Mouse (Mus musculus) limb, embryonic 11.5 days (tissue): Measurements from ENCODE around the gene Serp2. TPM values are rescaled to one million over a fixed set of nuclear protein-coding genes. Genes with fewer than 3 reads are reported as not detected.

Experiments
- ATAC-seq: fragments of 200-750 bp; cut with Nextera tagmentation; 2 replicates; pipeline ENCODE4 v1.8.0; 2017; ENCODE audit warnings: low read depth; ENCODE audit not compliant: insufficient number of reproducible peaks, low FRiP score, low TSS enrichment
- DNase-seq: peaks from one replicate; pipeline ENCODE4 v3.0.0-alpha.2; 2015; ENCODE audit warnings: low spot score
- H3K27ac ChIP-seq: fragments of 300-500 bp; sonication (generic); replicated peaks from 2 replicates; pipeline ENCODE4 v1.5.1; 2014; ENCODE audit warnings: low read depth, mild to moderate bottlenecking, low read length
- H3K27me3 ChIP-seq: fragments of 300-500 bp; sonication (generic); 2 replicates; pipeline ENCODE4 v1.6.1; 2014; ENCODE audit warnings: mild to moderate bottlenecking, low read length, mixed read lengths; ENCODE audit not compliant: control insufficient read depth, insufficient read depth
- H3K36me3 ChIP-seq: fragments of 300-500 bp; sonication (generic); 2 replicates; pipeline ENCODE4 v1.6.1; 2014; ENCODE audit warnings: mild to moderate bottlenecking, low read length, moderate library complexity, mixed read lengths; ENCODE audit not compliant: control insufficient read depth, insufficient read depth
- H3K4me1 ChIP-seq: fragments of 300-500 bp; sonication (generic); 2 replicates; pipeline ENCODE4 v1.6.1; 2014; ENCODE audit warnings: low read length, mixed read lengths; ENCODE audit not compliant: control insufficient read depth, insufficient read depth
- H3K4me2 ChIP-seq: fragments of 300-500 bp; sonication (generic); 2 replicates; pipeline ENCODE4 v1.6.1; 2014; ENCODE audit warnings: low read depth, mild to moderate bottlenecking, moderate library complexity; ENCODE audit not compliant: severe bottlenecking
- H3K4me3 ChIP-seq: fragments of 300-500 bp; sonication (generic); 2 replicates; pipeline ENCODE4 v1.5.1; 2014; ENCODE audit warnings: low read depth, low read length
- H3K9ac ChIP-seq: fragments of 300-500 bp; sonication (generic); 2 replicates; pipeline ENCODE4 v1.6.1; 2014; ENCODE audit warnings: mild to moderate bottlenecking, low read length
- H3K9me3 ChIP-seq: fragments of 300-500 bp; sonication (generic); 2 replicates; pipeline ENCODE4 v1.6.1; 2016; ENCODE audit warnings: low read length; ENCODE audit not compliant: control insufficient read depth
- WGBS: fragments of 180-500 bp; shearing (Covaris S2); extraction: QIAGEN DNeasy Blood & Tissue Kit; methylation state at CpG from one replicate; pipeline ENCODE4 v1.1.7; 2014; 5-methylcytosine and 5-hydroxymethylcytosine counted together
- polyA plus RNA-seq: library from polyadenylated mRNA; unstranded; fragments of >200 nt; fragmentation: Nextera tagmentation; extraction: Ambion mirVana; gene quantifications from 2 replicates; pipeline ENCODE4 v1.2.1, GENCODE M21; 2014

Serp2 gene
- polyA plus RNA-seq, 1 experiment from 2014 or later, result 19.4 TPM

DNA sequence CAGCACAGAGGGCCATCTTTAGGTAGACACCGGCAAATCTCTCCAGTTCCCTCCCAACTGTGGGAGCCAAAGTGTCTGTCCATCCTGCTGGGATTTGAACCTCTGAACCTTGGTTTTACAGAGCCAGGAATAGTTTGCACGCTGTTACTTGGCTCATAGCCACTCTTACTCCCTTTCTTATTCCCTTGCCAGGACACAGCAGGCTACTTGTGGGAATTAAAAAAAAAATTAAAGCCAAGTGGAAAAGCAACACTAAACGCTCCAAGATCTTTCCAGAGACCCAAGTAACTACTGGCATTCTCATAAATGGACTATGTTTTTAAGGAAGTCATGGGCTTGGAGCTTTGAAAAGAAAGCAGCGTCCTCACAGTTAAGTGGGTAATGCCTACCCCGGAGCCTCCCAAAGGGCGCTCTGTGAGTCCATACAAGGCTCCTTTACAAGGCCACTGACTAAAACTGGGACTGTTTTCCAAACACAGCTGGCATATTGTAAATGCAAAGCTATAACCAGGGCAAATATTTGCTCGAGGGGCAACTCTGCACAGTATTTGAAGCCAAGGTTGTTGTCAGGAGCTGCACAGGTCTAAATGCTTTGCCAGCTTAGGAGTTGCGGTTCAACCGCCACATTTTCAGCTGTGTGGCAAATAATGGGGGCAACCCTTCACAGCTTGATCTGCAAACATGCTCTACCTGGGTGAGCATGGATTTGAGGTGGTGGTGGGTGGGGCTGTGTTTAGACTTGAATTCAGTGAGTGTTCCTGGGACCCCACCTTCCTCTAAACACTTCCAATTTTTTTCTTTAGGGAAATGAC lies 38.6 kb upstream of the Serp2 start:
- Histone ChIP-seq H3K4me1 (peaks cover 12% of the 10 kb centered on the region), H3K27me3 (no peaks in the 10 kb centered on the region)
- no peak for ATAC-seq

DNA sequence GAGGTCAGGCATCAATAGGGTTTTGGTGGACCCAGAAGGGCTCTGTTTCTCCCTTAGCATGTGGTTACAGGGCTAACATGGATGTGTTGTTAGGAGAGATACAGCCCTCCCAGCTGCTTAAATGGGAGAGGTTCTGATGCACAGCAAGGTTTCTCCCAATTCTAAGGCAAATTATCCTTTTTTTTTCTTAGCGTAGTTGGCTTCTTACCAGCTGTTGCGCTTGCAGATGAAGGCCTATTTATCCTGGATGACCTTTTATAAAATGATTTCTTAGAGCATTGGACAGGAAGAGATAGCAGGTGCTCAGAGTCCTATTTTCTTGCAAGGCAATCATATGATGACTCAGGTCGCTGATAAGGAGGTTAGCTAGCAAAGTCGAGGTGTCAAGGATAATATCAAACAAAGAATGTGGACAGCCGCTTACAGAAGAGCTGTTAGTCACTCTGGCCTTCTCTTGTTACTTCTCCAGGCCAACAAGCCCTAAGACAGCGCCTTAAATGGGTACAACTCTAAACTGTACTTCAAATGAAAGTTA lies 37.7 kb upstream of the Serp2 start:
- ATAC-seq (no peak), DNase-seq (no peak)
- H3K4me2 ChIP-seq, result no peak overlapping the region
- H3K27ac ChIP-seq, result no peak overlapping the region
- no peaks in the 10 kb centered on the region for H3K36me3 ChIP-seq
- WGBS, result 86% methylated on average over 6 of the region's 6 CpGs
- no peaks in the 10 kb centered on the region for H3K9me3 ChIP-seq
- H3K4me3 ChIP-seq, result no peak overlapping the region
- no peak overlapping the region for H3K9ac ChIP-seq
- peaks cover 9% of the 10 kb centered on the region; the same call in 1 of the 2 replicates for H3K4me1 ChIP-seq
- H3K27me3 ChIP-seq, result no peaks in the 10 kb centered on the region

More for the DNA sequence above, 38.6 kb upstream of the Serp2 start:
- Histone ChIP-seq H3K4me2 (no peak overlapping the region), H3K36me3 (no peaks in the 10 kb centered on the region), H3K9me3 (no peaks in the 10 kb centered on the region), H3K4me3 (no peak overlapping the region), H3K27ac (no peak overlapping the region), H3K9ac (no peak overlapping the region)
- 77% methylated on average over 9 of the region's 9 CpGs for WGBS
- DNase-seq, result no peak

DNA sequence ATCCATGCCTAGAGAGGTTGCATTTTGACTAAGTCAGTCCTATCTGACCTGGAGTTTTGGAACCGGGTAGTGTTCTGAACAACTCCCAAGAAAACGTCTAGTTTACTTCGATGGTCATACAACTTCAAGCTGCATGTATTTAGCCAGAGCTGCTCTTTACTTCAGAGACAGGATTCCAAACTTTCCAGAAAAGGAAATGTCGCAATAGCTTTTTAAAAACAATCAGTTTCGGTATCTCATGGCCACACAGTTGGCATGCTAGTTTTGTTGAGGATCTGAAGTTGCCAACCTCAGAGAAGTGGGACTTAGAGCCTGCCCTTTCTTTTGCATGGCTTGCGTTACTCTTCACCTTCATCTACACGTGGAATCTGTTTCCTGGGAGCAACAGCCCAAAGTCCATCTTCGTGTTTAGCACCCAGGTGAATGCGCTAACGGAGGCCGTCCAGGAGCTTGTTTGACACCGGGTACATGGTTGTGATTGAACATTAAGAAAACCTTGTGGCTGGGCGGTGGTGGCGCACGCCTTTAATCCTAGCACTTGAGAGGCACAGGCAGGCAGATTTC lies 37.0 kb upstream of the Serp2 start:
- Histone ChIP-seq H3K4me2 (no peak overlapping the region), H3K27me3 (no peaks in the 10 kb centered on the region), H3K9ac (no peak overlapping the region), H3K9me3 (no peaks in the 10 kb centered on the region), H3K4me3 (no peak overlapping the region), H3K27ac (no peak overlapping the region), H3K36me3 (no peaks in the 10 kb centered on the region), H3K4me1 (peaks cover 7% of the 10 kb centered on the region; the same call in 1 of the 2 replicates)
- 91% methylated on average over 15 of the region's 15 CpGs for WGBS
- ATAC-seq (no peak), DNase-seq (no peak)

DNA sequence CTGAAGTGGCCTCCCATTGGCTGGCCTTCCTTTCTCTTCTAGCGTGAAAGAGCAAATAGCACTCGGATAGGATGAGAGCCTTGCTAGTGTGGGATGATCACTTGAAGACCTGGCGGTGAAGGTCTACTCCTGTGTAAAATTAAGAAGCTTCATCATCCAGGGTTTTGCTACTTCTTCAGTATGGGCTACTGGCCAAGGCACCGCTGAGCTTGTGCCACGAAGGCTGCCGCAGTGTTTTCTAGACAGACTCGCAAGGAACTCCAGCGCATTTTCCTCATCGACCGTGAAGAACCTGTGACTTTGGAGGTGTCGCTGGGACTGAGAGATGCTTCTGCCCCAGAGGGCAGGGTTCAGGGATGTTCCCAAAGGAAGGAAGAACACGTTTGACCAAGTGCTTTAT lies 36.0 kb upstream of the Serp2 start:
- 92% methylated on average over 12 of the region's 12 CpGs for WGBS
- no peak for DNase-seq
- no peaks in the 10 kb centered on the region for H3K36me3 ChIP-seq
- H3K4me1 ChIP-seq, result no peaks in the 10 kb centered on the region
- H3K27ac ChIP-seq, result no peak overlapping the region
- no peak for ATAC-seq
- no peak overlapping the region for H3K4me2 ChIP-seq
- H3K9ac ChIP-seq, result no peak overlapping the region
- no peaks in the 10 kb centered on the region for H3K27me3 ChIP-seq
- no peaks in the 10 kb centered on the region for H3K9me3 ChIP-seq
- H3K4me3 ChIP-seq, result no peak overlapping the region

DNA sequence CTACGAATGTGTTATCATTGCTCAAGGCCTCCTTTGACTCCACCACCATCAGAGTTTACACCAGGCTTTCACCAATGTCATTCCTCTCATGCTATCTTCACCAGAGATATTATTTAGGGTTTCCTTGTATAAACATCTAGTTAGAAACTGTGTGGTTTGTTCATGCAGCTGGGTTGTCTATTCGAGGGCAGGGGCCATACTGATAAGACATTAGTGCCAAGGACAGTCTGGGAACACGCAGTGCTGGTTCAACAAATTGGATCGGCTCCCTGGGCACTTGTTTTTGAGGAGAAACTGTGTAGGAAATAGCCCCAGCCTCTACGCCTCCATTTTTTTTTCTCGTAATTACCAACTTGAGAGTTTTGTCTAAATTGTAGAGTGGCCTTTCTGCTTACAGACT lies 35.4 kb upstream of the Serp2 start:
- Histone ChIP-seq H3K4me2 (no peak overlapping the region), H3K4me1 (no peaks in the 10 kb centered on the region), H3K27me3 (no peaks in the 10 kb centered on the region), H3K27ac (no peak overlapping the region), H3K36me3 (no peaks in the 10 kb centered on the region), H3K9me3 (no peaks in the 10 kb centered on the region), H3K4me3 (no peak overlapping the region), H3K9ac (no peak overlapping the region)
- ATAC-seq (no peak), DNase-seq (no peak)
- WGBS, result 90% methylated on average over 6 of the region's 6 CpGs

DNA sequence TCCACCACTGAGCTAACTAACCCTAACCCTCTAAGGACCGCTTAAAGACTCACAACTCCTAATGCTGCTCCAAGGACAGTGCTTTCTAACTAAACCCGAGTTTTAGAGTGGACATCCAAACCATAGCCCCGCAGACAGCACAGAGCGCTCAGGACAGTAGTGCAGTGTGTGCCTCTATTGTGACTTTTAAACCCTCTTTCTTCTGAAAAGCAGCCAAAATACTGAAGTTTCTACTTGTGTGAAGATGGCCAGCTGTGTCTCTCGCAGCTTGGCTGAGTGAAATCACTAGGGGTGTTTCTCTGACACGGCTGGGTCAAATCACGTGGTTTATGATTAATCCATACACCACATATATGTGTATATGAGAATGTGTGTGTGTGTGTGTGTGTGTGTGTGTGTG lies 33.4 kb upstream of the Serp2 start:
- no peak overlapping the region for H3K4me2 ChIP-seq
- no peak overlapping the region for H3K4me3 ChIP-seq
- DNase-seq (no peak), ATAC-seq (no peak)
- H3K36me3 ChIP-seq, result no peaks in the 10 kb centered on the region
- WGBS, result 90% methylated on average over 7 of the region's 7 CpGs
- no peaks in the 10 kb centered on the region for H3K4me1 ChIP-seq
- no peaks in the 10 kb centered on the region for H3K27me3 ChIP-seq
- no peak overlapping the region for H3K27ac ChIP-seq
- no peaks in the 10 kb centered on the region for H3K9me3 ChIP-seq
- H3K9ac ChIP-seq, result no peak overlapping the region

DNA sequence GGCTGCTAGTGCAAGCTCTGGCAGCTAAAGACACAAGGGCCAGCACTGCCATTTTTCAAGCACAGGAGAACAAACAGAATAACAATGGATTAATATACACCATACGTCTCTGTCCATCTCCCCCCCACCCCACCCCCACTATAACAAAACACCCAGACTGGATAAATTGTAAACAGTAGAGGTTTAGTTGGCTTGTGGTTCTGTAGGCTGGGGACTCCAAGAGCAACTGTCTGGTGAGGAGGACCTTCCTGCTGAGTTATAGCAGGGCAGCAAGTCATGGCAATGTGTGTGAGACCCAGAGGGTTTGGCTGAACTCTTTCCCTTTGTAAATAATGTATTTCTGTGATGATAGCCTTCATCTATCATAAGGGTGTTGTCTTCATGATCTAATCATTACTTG lies 33.0 kb upstream of the Serp2 start:
- H3K4me2 ChIP-seq, result no peak overlapping the region
- DNase-seq, result no peak
- no peak overlapping the region for H3K9ac ChIP-seq
- H3K27me3 ChIP-seq, result no peaks in the 10 kb centered on the region
- no peak for ATAC-seq
- no peaks in the 10 kb centered on the region for H3K4me1 ChIP-seq
- WGBS, result 88% methylated on average over 1 of the region's 1 CpGs
- no peak overlapping the region for H3K27ac ChIP-seq
- H3K36me3 ChIP-seq, result no peaks in the 10 kb centered on the region
- H3K4me3 ChIP-seq, result no peak overlapping the region
- H3K9me3 ChIP-seq, result no peaks in the 10 kb centered on the region

DNA sequence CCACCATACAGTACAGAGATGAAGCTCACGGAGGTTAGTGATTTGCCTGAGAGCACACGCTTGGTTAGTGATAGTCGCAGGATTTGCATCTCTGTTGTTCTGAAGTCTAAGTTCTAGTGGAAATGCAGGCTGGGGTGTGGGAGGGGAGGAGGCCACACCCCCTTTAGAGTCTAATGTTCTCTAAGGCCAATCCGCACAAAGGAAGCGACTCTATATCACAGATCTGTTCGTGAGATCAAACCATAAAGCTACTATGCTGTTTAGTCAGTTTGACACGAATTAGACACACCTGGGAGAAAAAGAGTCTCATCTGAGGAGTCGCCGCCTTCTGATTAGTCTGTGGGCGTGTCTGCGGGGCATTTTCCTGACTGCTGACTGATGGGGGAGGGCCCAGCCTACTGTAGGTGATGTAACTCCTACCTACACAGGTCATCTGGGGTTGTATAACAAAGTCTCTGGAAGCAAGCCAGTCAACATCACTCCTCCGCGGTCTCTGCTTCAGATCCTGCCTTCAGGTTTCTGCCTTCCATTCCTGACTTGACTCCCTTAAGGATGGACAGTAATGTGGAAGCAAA lies 29.2 kb upstream of the Serp2 start:
- H3K9me3 ChIP-seq, result no peaks in the 10 kb centered on the region
- no peaks in the 10 kb centered on the region for H3K27me3 ChIP-seq
- 41% methylated on average over 13 of the region's 13 CpGs for WGBS
- no peak overlapping the region for H3K4me2 ChIP-seq
- H3K4me3 ChIP-seq, result no peak overlapping the region
- H3K9ac ChIP-seq, result no peak overlapping the region
- DNase-seq (no peak), ATAC-seq (no peak)
- no peak overlapping the region for H3K27ac ChIP-seq
- no peaks in the 10 kb centered on the region for H3K4me1 ChIP-seq
- H3K36me3 ChIP-seq, result no peaks in the 10 kb centered on the region
